Mouse (Mus musculus): Measurements from ENCODE around the gene Ifitm10.

DNA sequence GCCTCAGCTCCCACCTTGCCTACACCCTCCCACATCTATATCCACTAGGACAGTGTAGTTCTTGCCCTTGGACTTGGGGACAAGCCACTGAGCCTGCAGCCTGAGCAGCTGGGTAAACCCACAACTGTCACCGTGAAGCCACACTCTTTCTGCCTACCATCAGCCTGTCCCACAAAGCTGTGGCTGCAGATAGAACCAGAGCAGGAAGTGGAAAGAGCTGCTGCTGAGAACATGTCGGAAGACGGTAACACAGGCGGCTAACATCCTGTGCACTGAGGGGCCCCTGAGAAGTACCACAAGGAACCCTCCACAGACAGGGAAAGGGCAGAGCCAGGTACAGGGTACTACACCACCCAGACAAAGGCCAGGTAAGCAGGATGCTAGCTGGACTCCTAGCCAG is 7.6 kb upstream of the Ifitm10 start:
- TF ChIP-seq FLI1 (IDR thresholded peaks at IDR 0.05; ENCODE audit: low read length) (peak; percentile 20; the same call in 1 of the 2 replicates), GATA1 (IDR thresholded peaks at IDR 0.05; ENCODE audit: borderline replicate concordance, low read length) (no peak; the same call in 2 of the 3 replicates)
